Mouse (Mus musculus) forebrain, embryonic 13.5 days (tissue): ENCODE measurements at regions not wholly inside any gene's neighbourhood (a gene's known extent, or its start where the extent isn't known, plus 50 kb on each side); places are given as distances from the start of the nearest gene placed in this dataset.
A peak's percentile ranks its signal among the peaks of the same experiment; 100 is the strongest.

Experiments
- ATAC-seq: fragments of 200-750 bp; cut with Nextera tagmentation; 2 replicates; pipeline ENCODE4 v1.8.0; 2017
- H3K27ac ChIP-seq: fragments of 300-500 bp; sonication (generic); 2 replicates; pipeline ENCODE4 v1.5.1; 2015; ENCODE audit warnings: inconsistent platforms, mild to moderate bottlenecking, moderate library complexity
- H3K27me3 ChIP-seq: fragments of 300-500 bp; sonication (generic); 2 replicates; pipeline ENCODE4 v1.6.1; 2015; ENCODE audit warnings: mild to moderate bottlenecking, inconsistent platforms
- H3K36me3 ChIP-seq: fragments of 300-500 bp; sonication (generic); 2 replicates; pipeline ENCODE4 v1.6.1; 2015; ENCODE audit warnings: mild to moderate bottlenecking, inconsistent platforms; ENCODE audit not compliant: poor library complexity, severe bottlenecking
- H3K4me1 ChIP-seq: fragments of 300-500 bp; sonication (generic); 2 replicates; pipeline ENCODE4 v1.6.1; 2015; ENCODE audit warnings: inconsistent platforms
- H3K4me2 ChIP-seq: fragments of 300-500 bp; sonication (generic); 2 replicates; pipeline ENCODE4 v1.6.1; 2015; ENCODE audit warnings: inconsistent platforms, mild to moderate bottlenecking, moderate library complexity
- H3K4me3 ChIP-seq: fragments of 300-500 bp; sonication (generic); 2 replicates; pipeline ENCODE4 v1.5.1; 2015; ENCODE audit warnings: mild to moderate bottlenecking, inconsistent platforms
- H3K9ac ChIP-seq: fragments of 300-500 bp; sonication (generic); 2 replicates; pipeline ENCODE4 v1.6.1; 2015; ENCODE audit warnings: mild to moderate bottlenecking, inconsistent platforms
- H3K9me3 ChIP-seq: fragments of 300-500 bp; sonication (generic); replicated peaks from 2 replicates; pipeline ENCODE4 v1.6.1; 2016; ENCODE audit warnings: inconsistent platforms
- WGBS: fragments of 180-500 bp; shearing (Covaris S2); methylation state at CpG from one replicate; pipeline ENCODE4 v1.1.7; 2015; 5-methylcytosine and 5-hydroxymethylcytosine counted together

DNA sequence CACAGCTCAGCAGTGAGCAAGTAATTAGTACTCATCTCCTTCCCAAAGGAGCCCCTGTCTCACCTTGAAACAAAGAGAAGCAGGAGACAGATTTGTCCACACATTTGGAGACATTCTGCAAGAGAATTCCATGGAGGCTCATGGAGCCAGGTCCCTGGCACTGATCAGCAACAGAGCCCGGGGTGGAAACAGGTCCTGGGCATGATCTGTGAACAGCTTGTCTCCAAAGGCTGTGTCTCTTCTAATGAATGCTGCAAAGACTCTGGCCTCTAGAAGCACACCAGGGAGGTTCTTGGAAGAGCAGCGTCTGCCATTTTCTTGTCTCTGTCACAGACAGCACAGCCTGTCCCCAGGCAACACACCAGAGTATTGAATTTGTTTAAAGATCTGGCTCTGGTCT is 107.5 kb upstream of the Cdh5 start:
- no peaks in the 10 kb centered on the region for H3K27me3 ChIP-seq
- no peaks in the 10 kb centered on the region for H3K4me1 ChIP-seq
- H3K27ac ChIP-seq, result no peak overlapping the region
- 92% methylated on average over 2 of the region's 2 CpGs for WGBS
- no peak for ATAC-seq
- H3K9ac ChIP-seq, result no peak overlapping the region
- H3K36me3 ChIP-seq, result no peaks in the 10 kb centered on the region
- H3K4me2 ChIP-seq, result no peak overlapping the region
- H3K4me3 ChIP-seq, result no peak overlapping the region
- no peaks in the 10 kb centered on the region for H3K9me3 ChIP-seq

DNA sequence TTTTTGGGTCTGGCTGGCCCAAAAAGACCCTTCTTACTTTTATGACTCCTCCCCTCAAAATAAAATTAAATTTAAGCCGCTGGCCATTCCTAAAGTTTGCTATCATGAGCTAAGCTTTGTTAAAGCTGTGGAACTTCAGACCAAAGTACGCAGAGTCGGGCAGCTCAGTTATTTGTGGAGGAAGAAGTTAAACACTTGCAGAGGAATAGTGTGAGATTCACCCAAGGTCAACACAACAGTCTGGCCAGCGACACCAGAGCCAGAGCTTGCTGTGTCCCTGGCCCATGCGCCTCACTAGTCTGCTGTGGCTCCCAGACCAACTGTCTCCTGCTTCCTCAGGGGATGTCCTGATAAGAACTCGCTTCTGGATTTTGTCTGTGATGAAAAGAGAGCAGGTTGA is 103.3 kb upstream of the Cdh5 start:
- 88% methylated on average over 6 of the region's 6 CpGs for WGBS
- no peak overlapping the region for H3K4me2 ChIP-seq
- H3K9me3 ChIP-seq, result no peaks in the 10 kb centered on the region
- ATAC-seq, result no peak
- no peaks in the 10 kb centered on the region for H3K36me3 ChIP-seq
- H3K9ac ChIP-seq, result no peak overlapping the region
- no peak overlapping the region for H3K4me3 ChIP-seq
- no peak overlapping the region for H3K27ac ChIP-seq
- no peaks in the 10 kb centered on the region for H3K27me3 ChIP-seq
- H3K4me1 ChIP-seq, result no peaks in the 10 kb centered on the region

DNA sequence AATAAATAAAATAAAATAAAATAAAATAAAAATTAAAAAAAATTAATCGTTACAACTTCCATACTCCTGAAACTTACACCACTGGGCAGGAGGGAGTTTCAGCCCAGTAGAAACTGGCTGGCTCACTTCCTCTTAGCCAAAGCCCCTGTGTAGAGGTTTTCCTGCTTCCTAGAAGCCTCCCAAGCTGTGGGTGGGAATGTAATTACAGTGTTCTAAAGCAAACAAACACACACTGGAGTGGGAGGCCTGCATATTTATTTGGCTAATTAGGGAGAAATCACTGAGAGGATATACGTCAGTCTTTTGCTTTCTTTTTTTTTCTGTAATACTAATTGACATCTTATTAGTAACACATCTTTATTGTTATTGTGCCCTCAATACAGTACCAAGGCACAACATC is 94.2 kb upstream of the Cdh5 start:
- peak; percentile 50 for ATAC-seq
- no peak overlapping the region for H3K4me2 ChIP-seq
- no peak overlapping the region for H3K9ac ChIP-seq
- no peaks in the 10 kb centered on the region for H3K9me3 ChIP-seq
- H3K27ac ChIP-seq, result no peak overlapping the region
- H3K4me1 ChIP-seq, result no peaks in the 10 kb centered on the region
- WGBS, result 60% methylated on average over 2 of the region's 2 CpGs
- H3K4me3 ChIP-seq, result no peak overlapping the region
- H3K27me3 ChIP-seq, result no peaks in the 10 kb centered on the region
- no peaks in the 10 kb centered on the region for H3K36me3 ChIP-seq

DNA sequence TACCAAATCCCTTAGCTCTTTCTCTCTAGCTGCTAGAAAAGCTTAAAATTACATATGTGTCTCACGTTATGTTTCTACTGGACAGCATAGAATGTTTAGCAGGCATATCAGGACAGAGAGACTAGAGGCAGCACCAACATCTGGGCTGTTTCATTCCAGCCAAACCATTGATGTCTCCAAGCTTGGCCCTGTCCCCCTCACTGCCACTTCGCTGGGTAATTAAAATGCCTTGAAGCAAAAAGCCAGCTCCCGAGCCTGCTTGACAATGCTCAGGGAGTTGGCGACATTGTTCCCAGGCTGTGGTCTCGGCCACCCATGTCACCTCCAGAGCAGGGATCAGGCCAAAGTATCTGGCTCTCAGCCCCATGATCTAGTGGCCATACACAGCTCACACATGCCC is 92.7 kb upstream of the Cdh5 start:
- Histone ChIP-seq H3K27ac (no peak overlapping the region), H3K36me3 (no peaks in the 10 kb centered on the region), H3K27me3 (no peaks in the 10 kb centered on the region), H3K9me3 (no peaks in the 10 kb centered on the region), H3K4me3 (no peak overlapping the region), H3K4me1 (no peaks in the 10 kb centered on the region), H3K4me2 (no peak overlapping the region), H3K9ac (no peak overlapping the region)
- ATAC-seq, result no peak
- 40% methylated on average over 5 of the region's 5 CpGs for WGBS

DNA sequence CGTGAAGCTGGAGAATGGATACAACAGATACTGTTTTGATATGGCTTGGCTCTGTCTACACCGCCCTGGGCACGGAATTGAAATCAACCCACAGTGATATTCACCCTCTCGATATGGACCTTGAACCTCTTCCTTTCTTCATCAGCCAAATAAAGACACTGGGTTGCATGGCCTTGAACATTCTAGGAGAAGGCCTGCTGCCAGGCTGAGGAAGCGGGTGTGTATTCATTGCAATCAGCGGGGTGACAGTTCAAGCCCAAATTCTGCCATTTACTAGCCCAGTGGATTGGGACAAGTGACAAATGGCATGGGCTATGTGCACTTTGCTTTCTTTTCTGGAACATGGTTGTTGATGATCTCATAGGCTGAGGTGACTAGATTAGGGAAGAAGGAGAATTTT is 92.1 kb upstream of the Cdh5 start:
- Histone ChIP-seq H3K4me3 (no peak overlapping the region), H3K4me2 (no peak overlapping the region), H3K9ac (no peak overlapping the region), H3K27ac (no peak overlapping the region), H3K36me3 (no peaks in the 10 kb centered on the region), H3K4me1 (no peaks in the 10 kb centered on the region), H3K27me3 (no peaks in the 10 kb centered on the region), H3K9me3 (no peaks in the 10 kb centered on the region)
- ATAC-seq, result no peak
- 90% methylated on average over 6 of the region's 6 CpGs for WGBS

DNA sequence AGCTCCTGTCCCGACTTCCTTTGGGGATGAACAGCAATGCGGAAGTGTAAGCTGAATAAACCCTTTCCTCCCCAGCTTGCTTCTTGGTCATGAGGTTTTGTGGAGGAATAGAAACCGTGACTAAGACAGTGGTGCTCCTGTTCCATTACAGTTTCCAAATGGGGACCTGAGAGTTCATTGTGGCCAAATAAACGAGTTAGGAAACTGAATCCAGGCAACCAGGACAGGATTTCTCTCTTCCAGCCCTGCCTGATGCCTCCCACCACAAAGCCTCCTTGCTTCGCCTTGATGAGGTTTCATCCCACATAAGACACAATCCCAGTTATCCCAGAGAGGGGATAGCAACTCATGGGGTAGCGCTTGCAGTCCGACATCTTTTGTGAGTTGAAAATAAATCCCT is 79.2 kb upstream of the Cdh5 start:
- Histone ChIP-seq H3K4me2 (no peak overlapping the region), H3K27me3 (no peaks in the 10 kb centered on the region), H3K27ac (no peak overlapping the region), H3K4me1 (no peaks in the 10 kb centered on the region), H3K9me3 (no peaks in the 10 kb centered on the region), H3K4me3 (no peak overlapping the region), H3K9ac (no peak overlapping the region), H3K36me3 (no peaks in the 10 kb centered on the region)
- no peak for ATAC-seq
- WGBS, result 79% methylated on average over 7 of the region's 7 CpGs

DNA sequence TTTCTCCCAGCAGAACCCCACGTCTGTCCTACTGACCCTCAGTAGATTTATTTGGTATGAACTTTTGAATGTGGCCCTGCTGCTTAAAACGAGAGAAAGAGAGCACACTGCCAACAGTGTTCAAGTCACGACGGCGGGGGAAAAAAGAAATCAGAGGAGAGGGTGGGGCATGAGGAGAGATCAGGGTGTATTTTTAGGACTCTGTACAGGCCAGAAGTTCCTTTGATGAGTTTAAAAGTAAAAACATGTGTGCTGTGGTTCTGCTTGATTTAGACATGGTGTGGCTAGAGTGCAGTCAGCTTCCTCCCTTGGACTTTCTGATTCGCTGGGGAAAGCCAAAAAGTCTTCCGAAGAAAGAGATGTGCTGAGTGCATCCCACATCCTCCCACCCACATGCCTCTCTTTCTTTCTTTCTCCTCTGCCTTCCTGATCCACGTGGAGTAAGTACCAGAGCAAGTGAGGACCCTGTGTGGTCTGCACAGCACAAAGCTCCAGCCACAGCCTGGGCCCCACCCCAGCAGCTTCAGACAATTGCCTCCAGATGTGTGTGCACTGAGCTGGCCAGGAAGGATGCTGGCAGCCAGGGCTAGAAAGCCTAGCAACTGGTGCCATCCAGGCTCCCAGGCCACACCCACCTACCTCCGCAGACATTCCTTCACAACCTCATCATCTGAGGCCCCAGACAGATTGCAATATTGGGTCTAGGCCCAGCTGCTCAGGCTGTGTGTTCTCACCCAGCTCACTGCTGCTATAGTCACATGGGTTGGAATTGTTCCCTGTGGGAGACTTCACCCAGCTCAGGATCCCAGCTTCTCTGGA is 78.5 kb upstream of the Cdh5 start:
- Histone ChIP-seq H3K4me1 (no peaks in the 10 kb centered on the region), H3K9ac (no peak overlapping the region), H3K36me3 (no peaks in the 10 kb centered on the region), H3K9me3 (no peaks in the 10 kb centered on the region), H3K27me3 (no peaks in the 10 kb centered on the region), H3K4me2 (no peak overlapping the region), H3K4me3 (no peak overlapping the region), H3K27ac (no peak overlapping the region)
- 70% methylated on average over 9 of the region's 9 CpGs for WGBS
- ATAC-seq, result no peak

DNA sequence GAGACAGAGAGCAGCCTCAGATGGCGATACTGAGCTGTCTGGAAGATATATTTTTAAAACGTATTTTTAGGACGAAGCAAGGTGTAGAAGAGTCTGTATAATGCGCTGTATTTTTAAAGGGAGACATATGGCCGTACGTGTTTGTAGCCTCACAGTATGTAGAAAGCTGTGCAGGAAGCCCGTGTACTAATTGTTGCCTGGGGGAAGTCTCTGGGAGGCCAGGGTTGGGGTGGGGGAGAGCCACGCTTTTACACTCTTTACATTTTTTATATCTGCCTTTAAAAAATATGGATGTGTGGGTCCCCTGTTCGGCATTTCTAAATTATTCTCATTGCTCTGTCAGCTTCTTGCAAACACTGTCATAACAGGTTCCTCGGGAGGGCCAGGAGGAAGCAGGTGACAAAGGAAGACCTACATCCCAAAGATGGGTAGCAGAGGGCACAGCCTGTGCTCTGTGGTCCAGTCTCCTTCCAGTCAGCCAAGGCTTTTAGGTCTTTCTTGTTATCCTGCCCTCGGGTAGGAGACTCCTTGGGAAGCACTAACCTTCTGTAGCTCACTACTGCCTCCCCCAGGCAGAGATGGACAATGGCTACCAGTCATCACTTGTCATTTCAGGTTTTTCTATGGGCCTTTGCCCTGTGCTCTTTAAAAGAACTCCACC is 74.1 kb upstream of the Cdh5 start:
- Histone ChIP-seq H3K9me3 (0 out of 2 replicates have a peak, but pooled peaks cover 6% of the 10 kb centered on the region), H3K9ac (no peak overlapping the region), H3K27me3 (0 out of 2 replicates have a peak, but pooled peaks cover 3% of the 10 kb centered on the region), H3K27ac (no peak overlapping the region), H3K4me1 (no peaks in the 10 kb centered on the region), H3K36me3 (no peaks in the 10 kb centered on the region), H3K4me2 (no peak overlapping the region), H3K4me3 (no peak overlapping the region)
- 75% methylated on average over 11 of the region's 11 CpGs for WGBS
- ATAC-seq, result no peak

DNA sequence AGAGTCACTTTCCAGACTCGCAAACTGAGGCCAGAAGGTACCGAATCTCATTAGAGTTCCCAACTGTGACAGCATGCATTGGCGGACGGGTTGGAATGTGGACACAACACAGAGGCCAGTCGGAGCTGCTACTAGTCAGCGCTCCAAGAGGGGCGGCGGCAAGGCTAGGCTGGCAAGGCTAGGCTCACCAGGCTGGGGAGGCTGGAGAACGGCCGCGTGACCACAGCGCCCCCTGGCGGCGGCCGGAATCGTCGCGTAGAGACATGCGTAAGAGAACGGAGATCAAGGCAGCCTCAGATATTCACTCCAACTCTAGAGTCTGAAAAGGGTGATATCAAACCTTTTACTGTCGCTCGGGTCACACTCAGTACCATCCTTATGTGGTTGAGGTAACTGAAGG is 72.8 kb upstream of the Cdh5 start:
- Histone ChIP-seq H3K27me3 (0 out of 2 replicates have a peak, but pooled peaks cover 3% of the 10 kb centered on the region), H3K9ac (no peak overlapping the region), H3K36me3 (no peaks in the 10 kb centered on the region), H3K4me1 (no peaks in the 10 kb centered on the region), H3K9me3 (0 out of 2 replicates have a peak, but pooled peaks cover 6% of the 10 kb centered on the region), H3K4me3 (no peak overlapping the region), H3K4me2 (peak overlapping the region; percentile 40), H3K27ac (no peak overlapping the region)
- 2% methylated on average over 22 of the region's 22 CpGs for WGBS
- ATAC-seq, result peak; percentile 93

DNA sequence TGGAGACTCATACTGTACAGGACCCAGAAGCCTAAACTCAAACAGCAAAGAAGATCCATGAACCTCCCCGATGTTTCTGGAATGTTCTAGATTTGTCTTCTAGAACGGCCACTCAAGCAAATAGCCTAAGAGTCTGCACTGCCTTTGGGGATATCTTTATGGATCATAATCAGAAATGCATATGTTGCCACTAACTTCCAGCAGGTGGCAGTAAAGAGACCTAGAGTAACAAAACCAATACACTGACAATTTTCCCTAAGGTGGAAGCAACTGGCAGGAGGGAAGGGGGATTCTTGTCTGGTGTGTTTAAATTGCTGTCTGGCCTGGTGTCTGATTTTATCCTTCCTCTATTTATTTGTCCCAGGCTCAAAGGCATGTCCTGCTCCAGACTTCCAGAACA is 69.2 kb upstream of the Cdh5 start:
- Histone ChIP-seq H3K9ac (no peak overlapping the region), H3K27me3 (0 out of 2 replicates have a peak, but pooled peaks cover 3% of the 10 kb centered on the region), H3K4me1 (no peaks in the 10 kb centered on the region), H3K4me3 (no peak overlapping the region), H3K4me2 (no peak overlapping the region), H3K36me3 (no peaks in the 10 kb centered on the region), H3K9me3 (0 out of 2 replicates have a peak, but pooled peaks cover 6% of the 10 kb centered on the region), H3K27ac (no peak overlapping the region)
- ATAC-seq, result no peak
- WGBS, result 96% methylated on average over 2 of the region's 2 CpGs

DNA sequence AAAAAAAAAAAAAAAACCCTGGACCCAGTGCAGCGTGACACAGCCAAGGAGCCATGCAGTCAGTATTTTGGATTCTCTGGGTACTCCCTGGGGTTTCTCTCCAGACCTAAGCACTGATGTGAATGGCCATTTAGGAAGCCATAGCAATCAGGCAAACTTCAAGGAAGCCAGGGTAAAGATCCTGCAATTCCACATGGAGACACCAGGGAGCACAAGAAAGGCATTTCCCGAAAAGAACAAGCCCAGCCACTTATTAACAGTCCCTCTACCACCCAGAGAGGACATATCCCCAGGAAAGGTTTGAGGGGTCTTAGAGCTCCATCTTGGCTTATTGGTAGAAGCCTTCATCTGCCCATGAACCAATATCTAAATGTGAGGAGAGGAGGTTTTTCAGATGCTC is 68.3 kb upstream of the Cdh5 start:
- Histone ChIP-seq H3K9me3 (0 out of 2 replicates have a peak, but pooled peaks cover 6% of the 10 kb centered on the region), H3K4me1 (no peaks in the 10 kb centered on the region), H3K4me3 (no peak overlapping the region), H3K27ac (no peak overlapping the region), H3K9ac (no peak overlapping the region), H3K4me2 (no peak overlapping the region), H3K27me3 (0 out of 2 replicates have a peak, but pooled peaks cover 1% of the 10 kb centered on the region), H3K36me3 (no peaks in the 10 kb centered on the region)
- no peak for ATAC-seq
- 49% methylated on average over 2 of the region's 2 CpGs for WGBS

DNA sequence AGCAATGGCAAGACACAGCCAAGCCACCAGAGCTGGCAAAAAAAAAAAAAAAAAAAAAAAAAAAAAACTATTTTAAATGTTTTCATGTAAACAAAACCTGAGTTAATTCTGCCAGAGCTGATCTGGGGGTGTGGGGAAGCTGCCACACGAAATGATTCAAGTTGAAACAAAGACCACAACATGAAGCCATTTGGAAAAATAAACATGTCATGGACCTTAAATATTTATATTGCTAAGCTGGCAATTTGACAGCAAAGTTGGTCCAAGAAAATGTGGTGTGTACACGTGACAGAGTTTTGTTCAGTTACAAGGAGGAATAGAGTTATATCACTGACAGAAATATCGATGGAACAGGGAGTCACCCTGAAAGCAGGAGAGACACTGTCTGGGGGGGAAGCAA is 67.1 kb upstream of the Cdh5 start:
- H3K4me2 ChIP-seq, result no peak overlapping the region
- no peaks in the 10 kb centered on the region for H3K27me3 ChIP-seq
- H3K27ac ChIP-seq, result no peak overlapping the region
- 0 out of 2 replicates have a peak, but pooled peaks cover 6% of the 10 kb centered on the region for H3K9me3 ChIP-seq
- no peak overlapping the region for H3K9ac ChIP-seq
- no peaks in the 10 kb centered on the region for H3K36me3 ChIP-seq
- ATAC-seq, result no peak
- 83% methylated on average over 3 of the region's 3 CpGs for WGBS
- H3K4me3 ChIP-seq, result no peak overlapping the region
- H3K4me1 ChIP-seq, result 0 out of 2 replicates have a peak, but pooled peaks cover 5% of the 10 kb centered on the region
